Mouse (Mus musculus): Measurements from ENCODE around the gene Olfr492. TPM values are rescaled to one million over a fixed set of nuclear protein-coding genes. Genes with fewer than 3 reads are reported as not detected.

Gene Olfr492
- not detected for polyA plus RNA-seq (2014; fragmentation: Illumina TruSeq; extraction: RNeasy Lipid Tissue Mini Kit (QIAGEN cat#74804); ENCODE audit: low read depth, low replicate concordance)

DNA sequence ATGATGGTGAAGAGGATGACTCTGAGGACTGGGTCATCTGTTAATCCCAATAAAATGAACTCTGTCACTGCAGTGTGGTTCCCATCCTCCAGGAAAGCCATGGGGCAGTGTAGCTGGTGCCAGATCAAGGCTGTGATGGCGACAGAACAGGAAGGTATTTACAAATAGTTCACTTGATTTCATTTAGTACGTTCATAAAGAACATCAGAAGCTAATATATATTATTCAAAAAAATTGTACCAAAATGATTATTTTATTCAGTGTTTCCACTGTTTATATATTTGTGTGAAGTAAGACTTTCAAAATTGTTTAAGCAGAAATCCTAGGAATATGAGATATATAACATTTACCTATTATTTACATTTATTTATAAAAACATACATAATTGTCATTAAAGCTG is at the start of gene Olfr492:
Gene Olfr492 (minus strand): TSS at position 101 of the 400 bp plus-strand sequence.

DNA sequence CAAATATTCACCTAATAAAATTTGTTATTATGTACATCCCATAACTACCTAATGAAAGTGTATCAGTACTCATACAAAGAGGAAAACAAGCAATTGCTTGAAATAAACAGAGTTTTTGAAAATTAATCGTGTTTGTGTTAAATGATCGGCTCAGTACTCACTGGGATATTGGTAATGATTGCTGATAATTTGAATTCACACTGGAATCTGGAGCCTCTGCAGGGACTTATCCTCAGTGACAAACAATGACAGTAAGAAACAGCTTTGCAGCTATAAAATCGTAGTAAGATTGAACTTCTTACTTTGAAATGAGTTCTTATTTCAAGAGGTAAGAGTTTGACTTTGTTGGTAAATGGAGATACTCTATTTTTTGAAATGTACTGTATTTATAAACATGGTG is 41.6 kb upstream of the Olfr492 start, which contains the start of gene Olfr494:
Gene Olfr494 (plus strand): TSS at position 301 of the 400 bp plus-strand sequence.

DNA sequence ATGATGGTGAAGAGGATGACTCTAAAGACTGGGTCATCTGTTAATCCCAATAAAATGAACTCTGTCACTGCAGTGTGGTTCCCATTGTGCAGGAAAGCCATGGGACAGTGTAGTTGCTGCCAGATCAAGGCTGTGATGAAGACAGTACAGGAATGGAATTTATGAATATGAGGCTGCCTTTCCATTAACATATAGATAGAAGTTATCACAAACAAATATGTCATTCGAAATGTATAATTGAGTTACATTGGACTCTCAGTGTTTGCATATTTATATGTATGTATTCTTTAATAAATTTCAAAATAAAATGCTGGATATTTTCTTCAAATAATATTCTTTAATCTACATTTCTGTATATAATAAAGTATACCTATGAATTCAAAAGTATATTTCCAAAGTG is 23.4 kb upstream of the Olfr492 start, which contains the start of gene Olfr493:
Gene Olfr493 (minus strand): TSS at position 101 of the 400 bp plus-strand sequence.

DNA sequence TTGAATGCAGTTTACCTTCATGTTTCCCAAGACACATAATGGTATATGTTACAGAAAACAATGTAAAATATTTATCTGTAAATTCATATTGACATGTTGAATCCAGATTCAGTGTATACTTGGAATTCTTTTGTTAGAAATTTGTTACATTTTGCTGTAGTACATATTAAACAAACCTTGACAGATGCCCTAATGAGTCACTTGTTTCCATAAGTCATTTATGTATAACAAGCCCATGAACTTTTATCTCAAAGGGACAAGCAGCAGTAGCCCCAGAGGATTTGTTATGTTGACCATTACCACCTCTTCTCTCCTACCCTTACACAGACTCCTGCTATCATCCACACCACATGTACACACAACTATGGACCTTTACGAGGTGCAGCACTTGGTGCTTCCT is 10.3 kb downstream of the Olfr492 start, which contains the start of gene Olfr491:
Gene Olfr491 (plus strand): TSS at position 301 of the 400 bp plus-strand sequence.

DNA sequence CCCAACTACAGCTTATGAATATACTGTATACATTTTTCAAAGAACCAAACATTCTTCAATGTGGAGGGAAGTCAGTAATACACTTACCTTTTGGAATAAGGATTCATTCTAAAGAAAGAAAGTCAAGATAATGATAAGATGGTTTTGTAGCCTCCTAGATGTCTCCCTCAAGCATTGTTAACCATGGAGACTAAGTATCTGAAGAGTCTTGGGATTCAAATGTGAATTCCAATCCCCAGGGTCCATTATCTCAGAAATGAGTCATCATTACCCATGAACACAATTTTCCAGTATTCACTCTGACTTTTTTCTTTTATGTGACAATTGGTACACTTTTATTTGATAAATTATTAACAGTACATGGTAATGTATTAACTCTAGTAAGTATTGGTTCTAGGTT is 34.6 kb downstream of the Olfr492 start, which contains the start of gene Olfr490:
Gene Olfr490 (minus strand): TSS at position 101 of the 400 bp plus-strand sequence.

Other genes starting within 250 kb of the Olfr492 start
- not detected for gene Olfr481, start 243.8 kb downstream of the Olfr492 start, polyA plus RNA-seq (2014; fragmentation: Illumina TruSeq; extraction: RNeasy Lipid Tissue Mini Kit (QIAGEN cat#74804); ENCODE audit: low read depth, low replicate concordance)
- gene Olfr482, start 226.1 kb downstream of the Olfr492 start, polyA plus RNA-seq (2014; fragmentation: Illumina TruSeq; extraction: RNeasy Lipid Tissue Mini Kit (QIAGEN cat#74804); ENCODE audit: low read depth, low replicate concordance) = not detected
- gene Olfr483, start 222.8 kb downstream of the Olfr492 start, polyA plus RNA-seq (2014; fragmentation: Illumina TruSeq; extraction: RNeasy Lipid Tissue Mini Kit (QIAGEN cat#74804); ENCODE audit: low read depth, low replicate concordance) = not detected
- gene Olfr484, start 196.2 kb downstream of the Olfr492 start, polyA plus RNA-seq (2014; fragmentation: Illumina TruSeq; extraction: RNeasy Lipid Tissue Mini Kit (QIAGEN cat#74804); ENCODE audit: low read depth, low replicate concordance) = not detected
- not detected for gene Olfr485, start 163.8 kb downstream of the Olfr492 start, polyA plus RNA-seq (2014; fragmentation: Illumina TruSeq; extraction: RNeasy Lipid Tissue Mini Kit (QIAGEN cat#74804); ENCODE audit: low read depth, low replicate concordance)
- gene Olfr486, start 150.9 kb downstream of the Olfr492 start, polyA plus RNA-seq (2014; fragmentation: Illumina TruSeq; extraction: RNeasy Lipid Tissue Mini Kit (QIAGEN cat#74804); ENCODE audit: low read depth, low replicate concordance) = not detected
- not detected for gene Olfr487, start 109.0 kb downstream of the Olfr492 start, polyA plus RNA-seq (2014; fragmentation: Illumina TruSeq; extraction: RNeasy Lipid Tissue Mini Kit (QIAGEN cat#74804); ENCODE audit: low read depth, low replicate concordance)
- not detected for gene Olfr488, start 65.3 kb downstream of the Olfr492 start, polyA plus RNA-seq (2014; fragmentation: Illumina TruSeq; extraction: RNeasy Lipid Tissue Mini Kit (QIAGEN cat#74804); ENCODE audit: low read depth, low replicate concordance)
- not detected for gene Olfr490, start 34.7 kb downstream of the Olfr492 start, polyA plus RNA-seq (2014; fragmentation: Illumina TruSeq; extraction: RNeasy Lipid Tissue Mini Kit (QIAGEN cat#74804); ENCODE audit: low read depth, low replicate concordance)
- not detected for gene Olfr491, start 10.2 kb downstream of the Olfr492 start, polyA plus RNA-seq (2014; fragmentation: Illumina TruSeq; extraction: RNeasy Lipid Tissue Mini Kit (QIAGEN cat#74804); ENCODE audit: low read depth, low replicate concordance)
- not detected for gene Olfr493, start 23.3 kb upstream of the Olfr492 start, polyA plus RNA-seq (2014; fragmentation: Illumina TruSeq; extraction: RNeasy Lipid Tissue Mini Kit (QIAGEN cat#74804); ENCODE audit: low read depth, low replicate concordance)
- not detected for gene Olfr494, start 41.7 kb upstream of the Olfr492 start, polyA plus RNA-seq (2014; fragmentation: Illumina TruSeq; extraction: RNeasy Lipid Tissue Mini Kit (QIAGEN cat#74804); ENCODE audit: low read depth, low replicate concordance)
- not detected for gene Olfr495, start 69.5 kb upstream of the Olfr492 start, polyA plus RNA-seq (2014; fragmentation: Illumina TruSeq; extraction: RNeasy Lipid Tissue Mini Kit (QIAGEN cat#74804); ENCODE audit: low read depth, low replicate concordance)
- gene Olfr497, start 96.7 kb upstream of the Olfr492 start, polyA plus RNA-seq (2014; fragmentation: Illumina TruSeq; extraction: RNeasy Lipid Tissue Mini Kit (QIAGEN cat#74804); ENCODE audit: low read depth, low replicate concordance) = not detected
- gene Olfr498, start 141.7 kb upstream of the Olfr492 start, polyA plus RNA-seq (2014; fragmentation: Illumina TruSeq; extraction: RNeasy Lipid Tissue Mini Kit (QIAGEN cat#74804); ENCODE audit: low read depth, low replicate concordance) = not detected
- gene Olfr502, start 201.4 kb upstream of the Olfr492 start, polyA plus RNA-seq (2014; fragmentation: Illumina TruSeq; extraction: RNeasy Lipid Tissue Mini Kit (QIAGEN cat#74804); ENCODE audit: low read depth, low replicate concordance) = not detected
- not detected for gene Olfr503, start 220.9 kb upstream of the Olfr492 start, polyA plus RNA-seq (2014; fragmentation: Illumina TruSeq; extraction: RNeasy Lipid Tissue Mini Kit (QIAGEN cat#74804); ENCODE audit: low read depth, low replicate concordance)
- not detected for gene Olfr504, start 242.1 kb upstream of the Olfr492 start, polyA plus RNA-seq (2014; fragmentation: Illumina TruSeq; extraction: RNeasy Lipid Tissue Mini Kit (QIAGEN cat#74804); ENCODE audit: low read depth, low replicate concordance)